Mouse (Mus musculus) layer of hippocampus, postnatal 36 days (tissue): ENCODE data around the gene Tm6sf1. TPM values are rescaled to one million over a fixed set of nuclear protein-coding genes. Genes with fewer than 3 reads are reported as not detected.

Source experiments
- DNase-seq, 2 experiments: peaks; one replicate each; pipeline ENCODE4 v3.0.0; 2022
- total RNA-seq, 2 experiments: library from RNA; stranded (reverse); gene quantifications; 2 replicates each; pipeline ENCODE4 v1.2.3; 2021

The Tm6sf1 gene
- total RNA-seq, 2 experiments from 2014 or later: 14.3 to 15.0 TPM

GRCm38 (mm10) chr7:81851706-81852105 is 7.1 kb upstream of the Tm6sf1 start:
- no peak for DNase-seq

- DNase-seq: no peak
Measured at GRCm38 (mm10) chr7:81854568-81855307, 4.1 kb upstream of the Tm6sf1 start.

DNA sequence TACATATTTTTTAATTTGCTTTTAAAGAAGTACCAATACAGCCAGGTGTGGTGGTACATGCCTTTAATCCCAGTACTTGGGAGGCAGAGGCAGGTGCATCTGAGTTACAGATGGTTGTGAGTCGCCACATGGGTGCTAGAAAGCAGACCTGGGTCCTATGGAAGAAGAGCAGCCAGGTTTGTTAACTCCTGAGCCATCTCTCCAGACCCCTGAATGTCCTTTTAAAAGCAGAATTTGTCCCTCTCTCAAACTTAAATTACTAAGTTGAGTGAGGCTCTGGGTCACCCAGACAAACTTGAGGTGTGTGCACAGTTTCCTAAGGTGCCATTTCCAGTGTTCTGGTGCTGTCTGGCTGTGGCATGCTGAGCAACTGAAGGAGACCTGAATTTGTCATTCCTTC is 3.1 kb upstream of the Tm6sf1 start, which contains the start of gene Gm10160:
Gm10160 (minus strand) TSS at position 101 of the 400 bp plus-strand sequence.
- no peak for DNase-seq

DNA sequence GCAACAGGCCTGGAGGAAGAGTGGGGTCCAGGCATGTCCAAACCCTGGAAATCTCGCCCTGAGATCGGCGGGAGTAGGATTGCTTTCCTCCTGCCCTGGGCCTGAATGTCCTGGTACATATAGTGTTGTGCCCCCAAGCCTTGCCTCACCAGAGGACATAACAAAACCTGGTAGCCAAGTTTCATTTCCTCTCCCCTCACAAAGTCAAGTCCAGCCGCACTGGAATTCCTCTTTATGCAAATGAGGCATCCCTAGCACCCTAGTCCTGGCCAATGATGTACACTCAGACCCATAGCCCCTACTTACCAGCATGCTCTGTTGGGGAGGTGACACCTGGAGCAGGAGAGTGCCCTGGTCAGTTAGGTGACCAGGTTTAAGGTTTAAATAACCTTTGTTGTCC is 2.6 kb upstream of the Tm6sf1 start:
- DNase-seq: no peak

DNA sequence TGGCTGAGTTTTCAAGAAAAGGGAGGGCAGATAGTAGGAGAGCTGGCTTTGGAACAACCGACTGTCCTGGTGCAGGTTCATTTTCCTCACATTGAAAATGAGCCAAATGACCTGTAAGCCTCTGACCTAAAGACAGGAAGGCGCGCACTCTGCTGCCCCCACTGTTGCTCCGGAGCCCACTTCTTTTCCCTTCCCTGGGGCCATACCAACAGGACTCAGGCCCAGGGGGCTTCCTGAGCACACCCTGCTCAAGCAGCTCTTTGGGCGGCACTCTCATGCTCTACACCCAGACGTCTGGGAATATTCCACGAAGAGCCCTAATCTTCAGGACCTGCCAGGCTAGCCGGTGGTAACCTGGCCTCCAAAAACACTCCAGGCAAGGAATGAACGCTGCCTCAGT is 565 bp upstream of the Tm6sf1 start:
- DNase-seq: no peak

DNA sequence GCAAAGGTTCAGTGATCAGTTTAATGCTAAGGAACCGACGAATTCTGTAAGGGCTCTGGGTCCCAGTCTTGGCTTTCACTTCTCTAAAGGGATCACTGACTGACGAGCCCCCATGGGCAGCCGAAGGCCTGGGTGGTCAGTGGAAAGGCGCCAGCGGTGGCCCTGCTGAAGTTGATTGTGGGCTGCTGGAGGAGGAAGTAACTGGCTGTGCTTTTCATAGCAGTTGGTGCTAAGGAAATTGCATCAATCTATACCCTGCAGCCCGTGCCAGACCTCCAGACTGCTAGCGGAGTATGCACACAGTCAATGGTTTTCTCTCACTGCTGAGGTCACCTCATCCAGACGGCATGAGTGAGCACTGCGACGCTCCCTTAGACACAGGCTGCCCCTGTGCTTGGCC is 1.3 kb downstream of the Tm6sf1 start:
- DNase-seq: peak in 1 of 2 experiments; percentile 31

DNA sequence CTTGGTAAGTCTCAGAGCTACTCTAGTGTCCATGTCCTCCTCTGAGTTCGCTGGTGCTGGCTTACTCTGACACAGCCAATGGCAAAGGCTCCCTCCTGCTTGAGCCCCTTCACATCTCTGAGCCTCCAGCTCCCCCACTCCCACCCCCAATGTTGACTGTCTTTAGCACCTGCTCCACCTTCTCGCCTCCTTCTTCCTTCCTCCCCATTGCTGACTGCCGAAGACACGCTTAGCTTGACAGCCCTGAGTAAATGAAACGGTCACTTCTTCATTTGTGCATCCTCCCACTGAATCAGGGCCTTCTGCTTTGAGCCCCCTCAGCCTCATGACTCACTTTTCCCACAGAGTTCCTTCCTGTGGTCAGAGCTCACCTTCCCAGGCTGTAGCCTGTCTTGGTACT is 2.2 kb downstream of the Tm6sf1 start:
- no peak for DNase-seq

GRCm38 (mm10) chr7:81861461-81861860 is 2.7 kb downstream of the Tm6sf1 start:
- DNase-seq: no peak

DNA sequence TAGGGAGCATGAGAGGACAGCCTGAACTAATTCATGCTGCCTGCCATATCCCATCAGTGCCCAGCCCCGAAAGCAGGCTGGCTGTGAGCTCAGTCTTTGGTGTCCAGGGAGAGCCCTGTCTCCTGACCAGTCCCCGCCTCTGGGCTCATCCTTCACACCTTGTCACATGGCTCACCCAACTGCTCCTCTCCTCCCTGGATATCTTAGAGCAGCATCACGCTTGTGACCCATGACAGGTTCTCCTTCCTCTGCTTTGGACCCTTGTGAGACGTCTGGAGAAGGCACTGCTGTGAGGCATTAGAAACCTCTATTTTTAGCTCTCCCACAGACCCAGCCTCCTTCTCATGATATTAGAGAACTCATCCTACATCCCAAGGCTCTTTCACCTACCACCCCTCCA is 3.1 kb downstream of the Tm6sf1 start:
- no peak for DNase-seq

GRCm38 (mm10) chr7:81862587-81863583 is 4.1 kb downstream of the Tm6sf1 start:
- DNase-seq: no peak

GRCm38 (mm10) chr7:81864552-81864951 is 5.8 kb downstream of the Tm6sf1 start:
- no peak for DNase-seq

- no peak for DNase-seq
Measured at GRCm38 (mm10) chr7:81865937-81866336, 7.1 kb downstream of the Tm6sf1 start.

GRCm38 (mm10) chr7:81867231-81867930 is 8.6 kb downstream of the Tm6sf1 start:
- no peak for DNase-seq

GRCm38 (mm10) chr7:81868158-81868557 is 9.4 kb downstream of the Tm6sf1 start:
- peak; percentile 66 to 70 for DNase-seq

DNA sequence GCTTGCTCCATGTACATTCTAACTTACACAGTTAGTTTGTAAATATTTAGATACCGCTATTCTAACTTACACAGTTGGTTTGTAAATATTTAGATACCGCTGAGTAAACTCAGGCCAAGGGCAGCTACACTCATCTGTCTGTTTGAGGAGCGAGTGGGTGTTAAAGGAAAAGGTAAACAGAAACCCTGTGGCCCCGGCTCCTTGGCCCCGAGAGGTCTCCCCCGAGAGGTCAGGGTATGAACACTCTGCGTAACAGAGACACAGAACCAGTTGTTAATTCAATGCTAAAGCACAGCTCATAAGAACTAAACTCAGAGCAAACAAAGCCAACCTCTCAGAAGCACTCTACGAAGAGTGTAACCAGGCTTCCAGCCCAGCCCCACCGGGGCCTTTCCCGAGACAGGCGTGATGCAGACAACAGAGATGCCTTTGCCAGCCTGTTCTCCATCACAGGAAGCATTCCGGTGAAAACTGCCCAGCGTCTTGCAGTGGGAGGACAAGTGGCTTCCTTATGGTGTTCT is 13.8 kb downstream of the Tm6sf1 start:
- no peak for DNase-seq

DNA sequence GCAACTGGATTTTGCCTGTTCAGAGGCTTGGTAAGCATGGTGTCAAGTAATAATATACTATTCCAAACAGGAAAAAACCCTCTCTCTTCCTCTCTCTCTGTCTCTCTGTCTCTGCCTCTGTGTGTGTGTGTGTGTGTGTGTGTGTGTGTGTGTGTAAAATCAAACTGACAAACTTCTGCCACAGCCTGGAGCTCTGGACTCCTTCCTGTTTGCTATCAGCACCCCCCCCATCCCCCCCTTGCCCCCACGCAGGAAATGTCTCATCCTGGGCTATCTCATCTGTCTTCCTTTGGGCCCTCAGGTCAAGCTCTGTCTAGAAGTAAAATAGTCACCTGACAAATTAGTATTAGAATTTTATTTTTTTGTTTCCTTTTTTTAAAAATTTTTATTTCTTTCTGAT is 15.0 kb downstream of the Tm6sf1 start:
- no peak for DNase-seq

GRCm38 (mm10) chr7:81874636-81875035 is 15.8 kb downstream of the Tm6sf1 start:
- no peak for DNase-seq

DNA sequence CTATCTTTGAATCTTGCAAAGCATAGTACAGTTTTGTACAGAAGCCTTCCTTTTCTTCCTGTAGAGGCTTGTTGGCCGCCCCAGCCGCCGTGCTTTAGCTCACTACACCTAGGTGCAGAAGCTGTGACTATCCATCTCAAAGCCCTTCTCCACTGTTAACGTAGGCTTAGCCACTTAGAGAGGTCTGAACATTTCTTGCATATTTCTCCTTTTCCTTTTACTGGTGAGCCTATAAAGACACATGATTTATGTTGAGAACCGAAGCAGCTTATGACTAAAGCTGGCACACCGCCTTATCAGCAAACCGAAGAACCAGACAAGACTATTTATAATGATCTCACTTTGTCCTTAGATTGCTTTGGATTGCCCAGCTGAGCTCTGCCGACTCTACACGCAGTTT is 16.6 kb downstream of the Tm6sf1 start:
- DNase-seq: no peak

DNA sequence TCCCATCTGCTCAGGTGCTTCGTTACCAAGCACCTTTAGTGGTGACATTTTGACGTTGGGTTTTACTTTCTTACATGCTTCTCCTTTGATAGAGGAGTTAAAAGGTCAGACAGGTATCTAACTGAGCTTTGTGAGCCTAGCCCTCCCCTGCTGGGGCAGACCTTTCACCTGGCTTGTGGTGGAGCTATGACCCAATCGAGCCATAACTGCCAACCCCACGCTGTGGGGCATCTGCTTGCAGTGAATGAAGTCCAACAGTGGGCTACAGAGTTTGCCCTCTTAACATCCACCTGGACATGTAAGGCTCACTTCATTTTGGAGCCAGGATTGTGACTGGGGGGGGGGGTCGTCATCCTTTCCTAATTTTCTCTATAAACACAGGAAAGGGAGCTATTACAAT is 21.5 kb downstream of the Tm6sf1 start:
- no peak for DNase-seq

- no peak for DNase-seq
Measured at GRCm38 (mm10) chr7:81880797-81881196, 22.0 kb downstream of the Tm6sf1 start.

DNA sequence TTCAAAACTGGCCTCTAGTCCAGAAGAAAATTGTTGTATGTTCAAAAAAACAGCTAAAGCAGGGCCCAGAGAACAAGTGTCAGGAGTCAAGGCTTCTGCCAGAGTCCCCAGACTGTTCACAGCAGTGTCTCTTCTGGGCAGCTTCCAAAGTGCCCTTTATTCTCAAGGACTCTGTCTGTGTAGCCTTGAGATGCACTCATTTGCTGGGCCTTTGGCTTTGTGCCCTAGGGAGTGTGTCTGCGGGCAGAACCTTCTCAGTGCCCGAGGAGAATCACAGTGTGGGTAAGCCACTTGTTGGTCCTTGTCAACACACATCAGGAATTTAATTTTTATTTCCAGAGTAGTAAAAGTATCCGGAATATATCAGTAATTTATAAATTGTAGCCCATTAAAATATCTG is 22.8 kb downstream of the Tm6sf1 start:
- DNase-seq: no peak

GRCm38 (mm10) chr7:81885128-81885527 is 26.3 kb downstream of the Tm6sf1 start:
- no peak for DNase-seq

- DNase-seq: no peak
Measured at GRCm38 (mm10) chr7:81899361-81899760, 40.6 kb downstream of the Tm6sf1 start.
